Mouse (Mus musculus): ENCODE measurements at regions not wholly inside any gene's neighbourhood (a gene's known extent, or its start where the extent isn't known, plus 50 kb on each side); places are given as distances from the start of the nearest gene placed in this dataset.
A peak's percentile ranks its signal among the peaks of the same experiment; 100 is the strongest.

- ATAC-seq = no peak
- Histone ChIP-seq H3K4me3 (no peak overlapping the region), H3K9ac (no peak overlapping the region), H3K27me3 (no peaks in the 10 kb centered on the region), H3K36me3 (ENCODE audit: poor library complexity, severe bottlenecking) (no peaks in the 10 kb centered on the region), H3K4me1 (no peaks in the 10 kb centered on the region), H3K27ac (no peak overlapping the region), H3K4me2 (no peak overlapping the region), H3K9me3 (replicated peaks) (no peaks in the 10 kb centered on the region)
- WGBS = 81% methylated on average over 3 of the region's 3 CpGs
These were observed 96.5 kb upstream of the Lpp start for GRCm38 (mm10) chr16:24296790-24297189.

DNA sequence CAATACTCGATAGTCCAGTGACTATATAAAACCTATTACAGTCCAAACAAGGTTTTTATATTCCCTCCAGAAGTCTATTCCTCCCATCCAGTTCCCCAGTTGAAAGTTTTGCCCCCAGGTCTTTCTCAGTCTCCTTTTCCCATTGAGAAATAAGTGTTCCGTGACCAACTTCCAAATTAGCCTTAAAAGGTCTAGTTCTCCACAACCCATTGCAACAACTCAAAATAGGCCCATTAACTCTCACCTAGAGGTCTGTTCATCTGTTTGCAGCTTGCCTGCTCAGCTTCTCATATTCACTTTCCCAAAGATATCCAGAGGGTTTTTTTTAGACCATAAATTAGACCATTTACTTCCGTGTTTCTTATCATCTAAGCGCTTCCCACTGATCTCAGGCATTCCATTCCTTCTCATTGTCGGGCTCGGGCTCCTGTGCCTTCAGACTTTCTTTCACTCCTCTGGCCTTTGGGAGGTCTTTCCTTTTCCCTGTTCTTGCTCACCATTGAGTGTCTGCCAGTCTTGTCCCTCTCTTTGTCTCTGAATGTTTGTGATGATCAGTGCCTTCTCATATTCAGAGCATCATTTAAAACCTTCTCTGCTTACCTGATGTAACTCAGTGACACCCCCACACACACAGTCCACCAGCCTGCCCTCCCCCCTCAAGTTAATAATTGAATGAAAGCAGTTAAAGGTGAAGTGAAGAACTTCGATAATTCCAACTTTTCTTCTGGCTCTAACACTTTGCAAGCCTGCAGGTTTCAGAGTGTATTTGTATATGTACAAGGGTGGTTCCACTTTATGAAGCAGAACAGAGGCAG, 97.5 kb upstream of the Lpp start:
- Histone ChIP-seq H3K9ac (no peak overlapping the region), H3K36me3 (ENCODE audit: poor library complexity, severe bottlenecking) (no peaks in the 10 kb centered on the region), H3K4me3 (no peak overlapping the region), H3K4me2 (no peak overlapping the region), H3K9me3 (replicated peaks) (no peaks in the 10 kb centered on the region), H3K27ac (no peak overlapping the region), H3K27me3 (no peaks in the 10 kb centered on the region), H3K4me1 (no peaks in the 10 kb centered on the region)
- WGBS = 80% methylated on average over 7 of the region's 7 CpGs
- no peak for ATAC-seq

- no peaks in the 10 kb centered on the region for H3K9me3 ChIP-seq (replicated peaks)
- H3K4me2 ChIP-seq = no peak overlapping the region
- H3K4me1 ChIP-seq = 0 out of 2 replicates have a peak, but pooled peaks cover 11% of the 10 kb centered on the region
- H3K36me3 ChIP-seq (ENCODE audit: poor library complexity, severe bottlenecking) = no peaks in the 10 kb centered on the region
- H3K9ac ChIP-seq = no peak overlapping the region
- 84% methylated on average over 3 of the region's 3 CpGs for WGBS
- H3K27ac ChIP-seq = no peak overlapping the region
- H3K4me3 ChIP-seq = no peak overlapping the region
- no peaks in the 10 kb centered on the region for H3K27me3 ChIP-seq
- ATAC-seq = no peak
These were observed 109.1 kb upstream of the Lpp start for GRCm38 (mm10) chr16:24284215-24284614.

DNA sequence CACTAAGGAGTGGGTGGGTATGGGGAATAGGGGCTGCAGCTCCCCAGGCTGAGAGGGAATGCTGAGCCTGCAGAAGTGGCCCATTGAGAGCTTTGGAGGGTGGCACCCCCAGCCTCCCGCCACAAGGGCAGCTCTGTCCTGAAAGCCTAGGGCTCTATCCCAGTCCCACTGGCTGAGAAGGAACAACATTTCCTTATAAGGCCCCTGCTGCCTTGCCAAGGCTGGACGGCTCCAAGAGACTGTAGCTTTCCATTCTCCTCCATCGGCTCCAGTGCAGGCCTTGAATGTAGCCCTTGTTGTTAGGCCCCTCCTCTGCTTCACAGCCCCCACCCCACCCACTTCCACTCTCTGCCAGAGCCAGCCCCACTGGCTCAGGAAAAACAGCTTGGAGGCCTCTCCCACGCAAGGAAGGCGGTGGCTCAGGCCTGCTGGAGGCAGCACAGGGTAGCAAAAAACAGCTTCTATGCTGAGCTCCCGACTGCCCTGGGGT, 111.1 kb upstream of the Lpp start:
- ATAC-seq = peak; percentile 94
- no peaks in the 10 kb centered on the region for H3K27me3 ChIP-seq
- WGBS = 30% methylated on average over 6 of the region's 6 CpGs

GRCm38 (mm10) chr16:24281561-24281960, 111.7 kb upstream of the Lpp start:
- no peaks in the 10 kb centered on the region for H3K36me3 ChIP-seq (ENCODE audit: poor library complexity, severe bottlenecking)
- 80% methylated on average over 5 of the region's 5 CpGs for WGBS
- H3K4me2 ChIP-seq = no peak overlapping the region
- H3K4me3 ChIP-seq = no peak overlapping the region
- no peak overlapping the region for H3K27ac ChIP-seq
- peak; percentile 36; the same call in 1 of the 2 replicates for ATAC-seq
- H3K27me3 ChIP-seq = no peaks in the 10 kb centered on the region
- H3K9ac ChIP-seq = no peak overlapping the region
- H3K4me1 ChIP-seq = 0 out of 2 replicates have a peak, but pooled peaks cover 11% of the 10 kb centered on the region
- no peaks in the 10 kb centered on the region for H3K9me3 ChIP-seq (replicated peaks)

More for the DNA sequence above, 111.1 kb upstream of the Lpp start:
- H3K27ac ChIP-seq = no peak overlapping the region
- H3K9me3 ChIP-seq (replicated peaks) = no peaks in the 10 kb centered on the region
- H3K36me3 ChIP-seq (ENCODE audit: poor library complexity, severe bottlenecking) = no peaks in the 10 kb centered on the region
- H3K4me2 ChIP-seq = no peak overlapping the region; the same call in 1 of the 2 replicates
- H3K4me1 ChIP-seq = 0 out of 2 replicates have a peak, but pooled peaks cover 11% of the 10 kb centered on the region
- H3K4me3 ChIP-seq = no peak overlapping the region
- H3K9ac ChIP-seq = no peak overlapping the region

- no peak overlapping the region for H3K9ac ChIP-seq
- H3K27ac ChIP-seq = no peak overlapping the region
- no peak for ATAC-seq
- H3K4me3 ChIP-seq = no peak overlapping the region
- no peaks in the 10 kb centered on the region for H3K36me3 ChIP-seq (ENCODE audit: poor library complexity, severe bottlenecking)
- no peaks in the 10 kb centered on the region for H3K27me3 ChIP-seq
- no peaks in the 10 kb centered on the region for H3K9me3 ChIP-seq (replicated peaks)
- H3K4me2 ChIP-seq = no peak overlapping the region
- 91% methylated on average over 7 of the region's 7 CpGs for WGBS
- 0 out of 2 replicates have a peak, but pooled peaks cover 11% of the 10 kb centered on the region for H3K4me1 ChIP-seq
These were observed 115.5 kb upstream of the Lpp start for GRCm38 (mm10) chr16:24277857-24278256.

- no peak overlapping the region for H3K9ac ChIP-seq
- no peak overlapping the region for H3K4me3 ChIP-seq
- H3K4me2 ChIP-seq = no peak overlapping the region
- no peaks in the 10 kb centered on the region for H3K4me1 ChIP-seq
- H3K27ac ChIP-seq = no peak overlapping the region
- H3K36me3 ChIP-seq (ENCODE audit: poor library complexity, severe bottlenecking) = no peaks in the 10 kb centered on the region
- WGBS = 91% methylated on average over 6 of the region's 6 CpGs
- H3K9me3 ChIP-seq (replicated peaks) = no peaks in the 10 kb centered on the region
- H3K27me3 ChIP-seq = no peaks in the 10 kb centered on the region
- ATAC-seq = no peak
These were observed 130.6 kb upstream of the Lpp start for GRCm38 (mm10) chr16:24262701-24263100.

- ATAC-seq = no peak
- 94% methylated on average over 3 of the region's 3 CpGs for WGBS
- H3K27me3 ChIP-seq = no peaks in the 10 kb centered on the region
- H3K36me3 ChIP-seq (ENCODE audit: poor library complexity, severe bottlenecking) = no peaks in the 10 kb centered on the region
- peaks cover 3% of the 10 kb centered on the region; the same call in 1 of the 2 replicates for H3K4me1 ChIP-seq
- no peak overlapping the region for H3K4me2 ChIP-seq
- no peak overlapping the region for H3K9ac ChIP-seq
- no peaks in the 10 kb centered on the region for H3K9me3 ChIP-seq (replicated peaks)
- H3K4me3 ChIP-seq = no peak overlapping the region
- H3K27ac ChIP-seq = no peak overlapping the region
These were observed 133.5 kb upstream of the Lpp start for GRCm38 (mm10) chr16:24259711-24260230.

DNA sequence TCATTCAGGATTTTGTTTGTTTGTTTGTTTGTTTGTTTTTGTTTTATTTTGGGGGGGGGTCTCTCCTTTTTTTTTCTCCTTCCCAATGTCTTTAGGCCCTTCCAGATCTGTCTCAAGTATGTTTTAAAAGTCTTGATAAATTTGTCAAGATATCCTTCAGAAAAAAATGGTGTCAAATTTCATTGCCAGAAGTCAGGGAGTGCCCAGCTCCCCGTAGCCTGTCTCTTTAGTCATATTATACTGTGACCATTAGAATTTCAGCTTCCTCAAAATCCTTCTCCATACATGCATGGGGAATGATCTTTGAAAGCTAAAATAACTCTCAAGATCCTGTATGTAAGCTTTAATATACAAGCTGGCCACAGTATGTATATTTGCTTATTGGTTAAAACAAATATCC, 134.3 kb upstream of the Lpp start:
- Histone ChIP-seq H3K4me1 (peaks cover 3% of the 10 kb centered on the region; the same call in 1 of the 2 replicates), H3K4me3 (no peak overlapping the region), H3K4me2 (no peak overlapping the region), H3K27ac (no peak overlapping the region), H3K9ac (no peak overlapping the region), H3K9me3 (replicated peaks) (no peaks in the 10 kb centered on the region), H3K36me3 (ENCODE audit: poor library complexity, severe bottlenecking) (no peaks in the 10 kb centered on the region), H3K27me3 (no peaks in the 10 kb centered on the region)
- WGBS = 83% methylated on average over 1 of the region's 1 CpGs
- no peak for ATAC-seq

GRCm38 (mm10) chr16:24255037-24255436, 138.3 kb upstream of the Lpp start:
- Histone ChIP-seq H3K9ac (no peak overlapping the region), H3K4me3 (no peak overlapping the region), H3K36me3 (ENCODE audit: poor library complexity, severe bottlenecking) (no peaks in the 10 kb centered on the region), H3K27me3 (no peaks in the 10 kb centered on the region), H3K9me3 (replicated peaks) (no peaks in the 10 kb centered on the region), H3K4me1 (peaks cover 3% of the 10 kb centered on the region; the same call in 1 of the 2 replicates), H3K4me2 (no peak overlapping the region), H3K27ac (no peak overlapping the region)
- peak; percentile 38; the same call in 1 of the 2 replicates for ATAC-seq
- WGBS = 52% methylated on average over 10 of the region's 10 CpGs

DNA sequence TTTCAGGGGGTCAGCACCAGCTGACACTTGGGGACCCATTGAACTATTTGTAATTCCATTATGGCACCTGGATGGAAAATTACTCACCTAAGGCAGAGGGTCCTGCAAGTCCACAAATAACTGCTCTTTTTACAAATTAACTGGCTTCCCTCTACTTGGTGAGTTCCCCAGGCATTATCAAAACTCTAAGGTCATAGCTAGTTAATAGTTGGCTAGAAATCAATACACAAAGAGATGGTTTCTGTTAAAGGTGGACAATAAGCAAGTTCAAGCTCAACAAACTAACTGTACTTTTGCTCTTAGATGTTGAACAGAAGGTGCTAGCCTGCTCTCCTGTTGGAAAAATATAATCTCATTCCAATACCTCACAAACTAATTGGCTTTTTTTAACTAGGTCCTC, 138.7 kb upstream of the Lpp start:
- Histone ChIP-seq H3K9me3 (replicated peaks) (no peaks in the 10 kb centered on the region), H3K36me3 (ENCODE audit: poor library complexity, severe bottlenecking) (no peaks in the 10 kb centered on the region), H3K27me3 (no peaks in the 10 kb centered on the region), H3K4me2 (no peak overlapping the region), H3K27ac (no peak overlapping the region), H3K9ac (no peak overlapping the region), H3K4me1 (peaks cover 3% of the 10 kb centered on the region; the same call in 1 of the 2 replicates), H3K4me3 (no peak overlapping the region)
- ATAC-seq = no peak

GRCm38 (mm10) chr16:24254143-24254542, 139.2 kb upstream of the Lpp start:
- Histone ChIP-seq H3K9me3 (replicated peaks) (no peaks in the 10 kb centered on the region), H3K27me3 (no peaks in the 10 kb centered on the region), H3K4me3 (no peak overlapping the region), H3K36me3 (ENCODE audit: poor library complexity, severe bottlenecking) (no peaks in the 10 kb centered on the region), H3K9ac (no peak overlapping the region), H3K27ac (no peak overlapping the region), H3K4me2 (no peak overlapping the region), H3K4me1 (peaks cover 3% of the 10 kb centered on the region; the same call in 1 of the 2 replicates)
- no peak for ATAC-seq
- 88% methylated on average over 4 of the region's 4 CpGs for WGBS

Data from forebrain, embryonic 13.5 days (tissue).